Mouse (Mus musculus): ENCODE data around the gene Col9a2. TPM values are rescaled to one million over a fixed set of nuclear protein-coding genes. Genes with fewer than 3 reads are reported as not detected.

Col9a2 gene
- total and polyA plus RNA-seq, 2 experiments from 2014 or later = 19.7 to 38.4 TPM

DNA sequence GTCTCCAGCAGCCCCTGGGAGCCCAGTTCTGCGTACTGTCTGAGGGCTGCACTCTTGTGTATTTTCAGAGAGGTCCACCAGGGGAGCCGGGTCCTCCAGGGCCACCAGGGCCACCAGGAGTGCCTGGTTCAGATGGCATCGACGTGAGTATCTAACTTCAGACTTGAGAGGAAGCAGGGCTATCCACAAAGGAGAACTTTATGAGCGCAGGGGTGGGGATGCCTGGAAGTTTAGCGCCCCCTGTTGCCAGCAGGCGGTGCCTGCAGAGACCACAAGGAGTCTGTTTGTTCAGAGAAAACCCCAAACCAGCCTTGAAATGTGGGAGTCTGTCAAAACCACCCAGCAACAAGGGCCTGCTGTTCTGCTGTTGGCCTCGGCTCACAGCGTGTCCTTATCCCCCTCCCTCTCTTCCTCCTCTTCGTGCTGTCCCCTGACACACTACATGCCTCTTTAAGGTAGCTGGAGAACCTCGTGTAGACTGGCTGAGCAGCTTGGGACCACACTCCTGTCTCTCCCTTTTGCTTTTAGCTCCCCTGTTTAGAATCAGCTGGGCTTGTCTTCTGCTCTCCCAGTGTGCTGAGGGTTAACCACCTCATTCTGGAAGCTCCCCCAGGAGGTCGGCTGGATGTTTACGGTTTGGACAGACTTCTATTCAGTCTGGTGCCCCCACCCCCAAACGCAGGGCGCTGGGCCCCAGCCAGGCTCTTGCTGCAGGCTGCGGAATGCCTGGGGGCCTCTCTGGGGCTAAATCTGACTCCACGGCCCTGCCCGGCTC, 1.9 kb downstream of the Col9a2 start:
- Histone ChIP-seq H3K4me2 (ENCODE audit: low read depth, low read length, poor library complexity, severe bottlenecking) (peak overlapping the region; percentile 18; the same call in 1 of the 2 replicates), H3K27me3 (ENCODE audit: insufficient read depth, low read length) (no peaks in the 10 kb centered on the region), H3K27ac (ENCODE audit: low read depth, low read length) (peak overlapping the region; percentile 59), H3K4me1 (ENCODE audit: insufficient read depth, low read length) (0 out of 2 replicates have a peak, but pooled peaks cover 4% of the 10 kb centered on the region), H3K36me3 (ENCODE audit: insufficient read depth, low read length) (0 out of 2 replicates have a peak, but pooled peaks cover 3% of the 10 kb centered on the region), H3K9ac (replicated peaks; ENCODE audit: low read length, poor library complexity, severe bottlenecking) (0 out of 2 replicates have a peak overlapping the region, but pooled peaks have one; percentile 19), H3K4me3 (ENCODE audit: low read depth, low read length) (no peak overlapping the region), H3K9me3 (ENCODE audit: low read length) (no peaks in the 10 kb centered on the region)
- DNase-seq (ENCODE audit: low spot score) (peak; percentile 81), ATAC-seq (ENCODE audit: low FRiP score) (peak; percentile 74)
- 10% methylated on average over 18 of the region's 18 CpGs for WGBS
- peak; percentile 79 for TF ChIP-seq CTCF (IDR thresholded peaks at IDR 0.05)

- no peaks in the 10 kb centered on the region for H3K9me3 ChIP-seq (ENCODE audit: low read length)
- H3K9ac ChIP-seq (replicated peaks; ENCODE audit: low read length, poor library complexity, severe bottlenecking) = no peak overlapping the region
- 0 out of 2 replicates have a peak, but pooled peaks cover 3% of the 10 kb centered on the region for H3K36me3 ChIP-seq (ENCODE audit: insufficient read depth, low read length)
- H3K4me2 ChIP-seq (ENCODE audit: low read depth, low read length, poor library complexity, severe bottlenecking) = no peak overlapping the region
- ATAC-seq (ENCODE audit: low FRiP score) (no peak), DNase-seq (ENCODE audit: low spot score) (no peak)
- WGBS = 57% methylated on average over 5 of the region's 5 CpGs
- no peak for TF ChIP-seq CTCF (IDR thresholded peaks at IDR 0.05)
- no peak overlapping the region for H3K4me3 ChIP-seq (ENCODE audit: low read depth, low read length)
- H3K27me3 ChIP-seq (ENCODE audit: insufficient read depth, low read length) = no peaks in the 10 kb centered on the region
- no peak overlapping the region for H3K27ac ChIP-seq (ENCODE audit: low read depth, low read length)
- H3K4me1 ChIP-seq (ENCODE audit: insufficient read depth, low read length) = 0 out of 2 replicates have a peak, but pooled peaks cover 4% of the 10 kb centered on the region
Observed at GRCm38 (mm10) chr4:121042472-121042871, 3.3 kb downstream of the Col9a2 start.

GRCm38 (mm10) chr4:121042946-121043345, 3.8 kb downstream of the Col9a2 start:
- H3K27ac ChIP-seq (ENCODE audit: low read depth, low read length) = no peak overlapping the region
- no peaks in the 10 kb centered on the region for H3K9me3 ChIP-seq (ENCODE audit: low read length)
- ATAC-seq (ENCODE audit: low FRiP score) (no peak), DNase-seq (ENCODE audit: low spot score) (no peak)
- H3K4me3 ChIP-seq (ENCODE audit: low read depth, low read length) = no peak overlapping the region
- no peak overlapping the region for H3K4me2 ChIP-seq (ENCODE audit: low read depth, low read length, poor library complexity, severe bottlenecking)
- H3K9ac ChIP-seq (replicated peaks; ENCODE audit: low read length, poor library complexity, severe bottlenecking) = no peak overlapping the region
- H3K4me1 ChIP-seq (ENCODE audit: insufficient read depth, low read length) = 0 out of 2 replicates have a peak, but pooled peaks cover 4% of the 10 kb centered on the region
- TF ChIP-seq CTCF (IDR thresholded peaks at IDR 0.05) = no peak
- no peaks in the 10 kb centered on the region for H3K27me3 ChIP-seq (ENCODE audit: insufficient read depth, low read length)
- WGBS = 85% methylated on average over 3 of the region's 3 CpGs
- 0 out of 2 replicates have a peak, but pooled peaks cover 3% of the 10 kb centered on the region for H3K36me3 ChIP-seq (ENCODE audit: insufficient read depth, low read length)

GRCm38 (mm10) chr4:121051863-121052262, 12.7 kb downstream of the Col9a2 start:
- Histone ChIP-seq H3K4me1 (ENCODE audit: insufficient read depth, low read length) (no peaks in the 10 kb centered on the region; the same call in 1 of the 2 replicates), H3K9me3 (ENCODE audit: low read length) (no peaks in the 10 kb centered on the region), H3K9ac (replicated peaks; ENCODE audit: low read length, poor library complexity, severe bottlenecking) (no peak overlapping the region), H3K4me3 (ENCODE audit: low read depth, low read length) (peak overlapping the region; percentile 33; the same call in 1 of the 2 replicates), H3K27ac (ENCODE audit: low read depth, low read length) (no peak overlapping the region), H3K27me3 (ENCODE audit: insufficient read depth, low read length) (no peaks in the 10 kb centered on the region), H3K36me3 (ENCODE audit: insufficient read depth, low read length) (peaks cover 3% of the 10 kb centered on the region; the same call in 1 of the 2 replicates), H3K4me2 (ENCODE audit: low read depth, low read length, poor library complexity, severe bottlenecking) (peak overlapping the region; percentile 43; the same call in 1 of the 2 replicates)
- 30% methylated on average over 4 of the region's 4 CpGs for WGBS
- ATAC-seq (ENCODE audit: low FRiP score) = peak; percentile 8; the same call in 1 of the 2 replicates
- TF ChIP-seq CTCF (IDR thresholded peaks at IDR 0.05) = peak; percentile 43
- DNase-seq (ENCODE audit: low spot score) = no peak

- DNase-seq (ENCODE audit: low spot score) = peak; percentile 55
- 14% methylated on average over 34 of the region's 35 CpGs for WGBS
Observed at GRCm38 (mm10) chr4:121052454-121053323, 13.5 kb downstream of the Col9a2 start.

More at GRCm38 (mm10) chr4:121052454-121053323, 13.5 kb downstream of the Col9a2 start:
- Histone ChIP-seq H3K27ac (ENCODE audit: low read depth, low read length) (no peak overlapping the region), H3K4me3 (ENCODE audit: low read depth, low read length) (peak overlapping the region; percentile 33), H3K36me3 (ENCODE audit: insufficient read depth, low read length) (peaks cover 3% of the 10 kb centered on the region; the same call in 1 of the 2 replicates), H3K4me1 (ENCODE audit: insufficient read depth, low read length) (no peaks in the 10 kb centered on the region; the same call in 1 of the 2 replicates), H3K27me3 (ENCODE audit: insufficient read depth, low read length) (no peaks in the 10 kb centered on the region), H3K4me2 (ENCODE audit: low read depth, low read length, poor library complexity, severe bottlenecking) (peak overlapping the region; percentile 43), H3K9ac (replicated peaks; ENCODE audit: low read length, poor library complexity, severe bottlenecking) (peak overlapping the region; percentile 51), H3K9me3 (ENCODE audit: low read length) (no peaks in the 10 kb centered on the region)
- ATAC-seq (ENCODE audit: low FRiP score) = peak; percentile 72
- 0 out of 2 replicates have a peak, but pooled peaks have one; percentile 4 for TF ChIP-seq CTCF (IDR thresholded peaks at IDR 0.05)
